Mouse (Mus musculus) lung, embryonic 14.5 days (tissue): Measurements from ENCODE around the gene Samm50. TPM values are rescaled to one million over a fixed set of nuclear protein-coding genes. Genes with fewer than 3 reads are reported as not detected.

Experiments used
- ATAC-seq: fragments of 200-750 bp; cut with Nextera tagmentation; 2 replicates; pipeline ENCODE4 v1.8.0; 2017; ENCODE audit warnings: mild to moderate bottlenecking, moderate TSS enrichment, moderate library complexity; ENCODE audit not compliant: insufficient read depth
- DNase-seq: peaks from one replicate; pipeline ENCODE4 v3.0.0-alpha.2; 2015
- H3K27ac ChIP-seq: fragments of 300-500 bp; sonication (generic); 2 replicates; pipeline ENCODE4 v1.5.1; 2014; ENCODE audit warnings: low read depth, mild to moderate bottlenecking, moderate library complexity
- H3K27me3 ChIP-seq: fragments of 300-500 bp; sonication (generic); 2 replicates; pipeline ENCODE4 v1.6.1; 2014; ENCODE audit warnings: low read length, control low read depth; ENCODE audit not compliant: insufficient read depth
- H3K36me3 ChIP-seq: fragments of 300-500 bp; sonication (generic); 2 replicates; pipeline ENCODE4 v1.6.1; 2014; ENCODE audit warnings: control low read depth; ENCODE audit not compliant: insufficient read depth
- H3K4me1 ChIP-seq: fragments of 300-500 bp; sonication (generic); 2 replicates; pipeline ENCODE4 v1.6.1; 2014; ENCODE audit warnings: antibody characterized with exemption, control low read depth; ENCODE audit not compliant: insufficient read depth
- H3K4me2 ChIP-seq: fragments of 300-500 bp; sonication (generic); 2 replicates; pipeline ENCODE4 v1.6.1; 2014; ENCODE audit warnings: mild to moderate bottlenecking
- H3K4me3 ChIP-seq: fragments of 300-500 bp; sonication (generic); 2 replicates; pipeline ENCODE4 v1.5.1; 2014; ENCODE audit warnings: low read depth, low read length
- H3K9ac ChIP-seq: fragments of 300-500 bp; sonication (generic); 2 replicates; pipeline ENCODE4 v1.6.1; 2014
- H3K9me3 ChIP-seq: fragments of 300-500 bp; sonication (generic); 2 replicates; pipeline ENCODE4 v1.6.1; 2016; ENCODE audit warnings: low read depth, low read length, control low read depth
- CTCF ChIP-seq: IDR thresholded peaks from 2 replicates; pipeline ENCODE4 v1.5.1; 2016; ENCODE audit warnings: antibody characterized with exemption, low read depth
- WGBS: fragments of 180-500 bp; shearing (Covaris S2); extraction: QIAGEN DNeasy Blood & Tissue Kit; methylation state at CpG from one replicate; pipeline ENCODE4 v1.1.7; 2014; 5-methylcytosine and 5-hydroxymethylcytosine counted together
- polyA plus RNA-seq: library from polyadenylated mRNA; unstranded; fragments of >200 nt; fragmentation: Nextera tagmentation; extraction: Ambion mirVana; gene quantifications from 2 replicates; pipeline ENCODE4 v1.2.1, GENCODE M21; 2014

Samm50 gene
- polyA plus RNA-seq, 1 experiment from 2014 or later, result 78.4 TPM

DNA sequence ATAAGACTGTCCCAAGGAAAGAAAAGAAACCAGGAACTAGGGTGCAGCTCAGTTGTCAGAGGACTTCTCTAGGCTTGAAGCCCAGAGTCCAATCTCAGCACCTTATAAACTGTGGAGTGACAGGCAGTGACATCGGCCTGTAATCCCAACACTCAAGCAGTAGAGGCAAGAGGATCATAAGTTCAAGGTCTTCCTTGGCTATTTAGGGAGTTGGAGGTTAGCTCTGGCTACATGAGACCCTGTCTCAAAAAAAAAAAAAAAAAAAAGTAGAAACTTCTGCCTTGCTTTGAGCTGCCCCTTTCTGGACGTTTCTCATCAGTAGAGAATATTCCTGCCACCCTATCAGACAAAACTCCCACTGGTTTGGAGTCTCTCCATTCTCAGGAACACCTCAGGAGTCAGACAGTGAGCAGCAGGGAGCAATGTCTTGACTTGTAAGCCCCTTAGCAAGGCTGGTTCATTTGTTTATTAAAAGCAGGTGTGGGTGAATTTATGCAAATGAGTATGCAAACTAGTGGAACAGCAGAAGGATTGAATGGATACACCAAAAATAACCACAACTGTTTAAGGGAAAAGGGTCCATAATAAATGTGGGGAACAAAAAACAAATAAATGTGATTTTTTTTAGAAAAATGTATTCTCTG is 3.0 kb upstream of the Samm50 start:
- WGBS, result 49% methylated on average over 2 of the region's 2 CpGs

DNA sequence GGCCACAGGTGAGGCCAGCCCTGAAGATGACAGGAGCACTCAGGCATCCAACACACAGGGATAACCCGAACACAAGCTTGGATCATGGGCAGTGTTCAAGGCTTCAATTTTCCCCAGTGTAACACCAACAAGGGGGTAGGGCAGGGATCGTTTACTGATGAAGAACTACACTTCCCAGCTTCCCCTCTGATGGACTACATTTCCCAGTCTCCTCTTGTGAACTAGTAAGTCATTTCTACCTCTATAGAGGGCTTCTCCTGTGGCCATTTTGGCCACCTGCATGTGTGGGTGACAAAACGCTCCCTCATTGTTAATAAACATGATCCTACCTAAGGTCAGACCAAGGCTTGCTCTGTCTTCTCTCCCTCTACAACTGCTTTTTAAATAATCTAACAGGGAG is 2.2 kb upstream of the Samm50 start:
- DNase-seq, result peak; percentile 24
- H3K4me3 ChIP-seq, result no peak overlapping the region
- H3K27me3 ChIP-seq, result no peaks in the 10 kb centered on the region
- no peak overlapping the region for H3K27ac ChIP-seq
- H3K9ac ChIP-seq, result no peak overlapping the region
- H3K36me3 ChIP-seq, result no peaks in the 10 kb centered on the region
- H3K9me3 ChIP-seq, result no peaks in the 10 kb centered on the region
- TF ChIP-seq CTCF, result no peak
- no peak for ATAC-seq
- WGBS, result 36% methylated on average over 3 of the region's 3 CpGs
- 0 out of 2 replicates have a peak, but pooled peaks cover 5% of the 10 kb centered on the region for H3K4me1 ChIP-seq
- no peak overlapping the region for H3K4me2 ChIP-seq

More for the DNA sequence above, 3.0 kb upstream of the Samm50 start:
- ATAC-seq (no peak), DNase-seq (no peak)
- no peaks in the 10 kb centered on the region for H3K36me3 ChIP-seq
- H3K4me3 ChIP-seq, result no peak overlapping the region
- H3K4me2 ChIP-seq, result no peak overlapping the region
- H3K27ac ChIP-seq, result no peak overlapping the region
- H3K4me1 ChIP-seq, result 0 out of 2 replicates have a peak, but pooled peaks cover 5% of the 10 kb centered on the region
- H3K9ac ChIP-seq, result no peak overlapping the region
- no peaks in the 10 kb centered on the region for H3K27me3 ChIP-seq
- no peak for TF ChIP-seq CTCF
- H3K9me3 ChIP-seq, result no peaks in the 10 kb centered on the region

DNA sequence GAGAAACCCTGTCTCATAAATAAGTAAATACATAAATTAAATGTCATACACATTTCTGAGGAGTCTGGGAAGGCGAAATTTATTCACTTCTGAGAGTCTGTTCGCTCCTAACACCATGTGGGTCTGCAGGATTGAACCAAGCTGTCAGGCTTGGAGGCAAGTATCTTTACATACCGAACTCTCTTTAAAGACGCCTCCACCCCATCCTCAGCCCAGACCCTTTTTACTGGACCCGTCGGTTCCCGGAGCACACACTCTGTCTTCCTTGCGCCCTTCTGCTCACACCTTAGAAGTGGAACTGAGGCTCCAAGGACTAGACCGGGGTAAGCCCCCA is 350 bp upstream of the Samm50 start:
- Histone ChIP-seq H3K4me1 (0 out of 2 replicates have a peak, but pooled peaks cover 5% of the 10 kb centered on the region), H3K27ac (peak overlapping the region; percentile 90), H3K9me3 (no peaks in the 10 kb centered on the region), H3K4me2 (peak overlapping the region; percentile 65), H3K27me3 (no peaks in the 10 kb centered on the region), H3K9ac (peak overlapping the region; percentile 89), H3K4me3 (peak overlapping the region; percentile 91), H3K36me3 (peaks cover 13% of the 10 kb centered on the region)
- TF ChIP-seq CTCF, result no peak
- ATAC-seq (no peak; the same call in 1 of the 2 replicates), DNase-seq (no peak)
- WGBS, result 3% methylated on average over 9 of the region's 9 CpGs

DNA sequence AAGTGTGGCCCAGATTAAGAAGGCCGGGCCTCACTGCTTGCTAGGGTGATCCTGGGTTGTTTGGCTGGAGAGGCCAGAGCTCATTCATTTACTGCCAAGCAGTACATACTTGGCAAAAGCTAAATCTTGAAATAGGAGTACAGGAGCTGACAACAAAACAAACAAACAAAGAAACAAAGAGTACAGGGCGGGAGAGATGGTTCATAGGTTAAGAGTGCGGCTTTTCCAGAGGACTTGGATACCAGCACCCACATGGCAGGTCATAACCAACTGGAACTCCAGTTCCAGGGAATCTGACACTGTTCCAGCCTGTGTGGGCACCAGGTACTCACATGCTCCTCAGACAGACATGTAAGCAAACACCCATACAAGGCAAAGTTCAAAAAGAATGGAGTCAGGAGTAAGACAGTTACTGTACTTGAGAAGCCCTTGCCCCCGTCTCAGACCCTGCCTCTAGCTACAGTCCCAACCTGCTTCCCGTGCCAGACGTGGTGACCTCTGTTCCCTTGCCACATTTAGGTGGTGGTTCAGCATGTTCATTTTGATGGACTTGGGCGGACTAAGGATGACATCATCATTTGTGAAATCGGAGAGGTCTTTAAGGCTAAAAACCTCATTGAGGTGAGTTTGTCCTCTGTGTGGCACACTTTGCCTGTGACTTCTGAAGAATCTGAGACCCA is 4.6 kb downstream of the Samm50 start:
- Histone ChIP-seq H3K4me3 (no peak overlapping the region), H3K36me3 (peaks cover 61% of the 10 kb centered on the region), H3K4me2 (no peak overlapping the region), H3K27me3 (no peaks in the 10 kb centered on the region), H3K4me1 (0 out of 2 replicates have a peak, but pooled peaks cover 5% of the 10 kb centered on the region), H3K9me3 (no peaks in the 10 kb centered on the region), H3K9ac (no peak overlapping the region), H3K27ac (no peak overlapping the region)
- 79% methylated on average over 8 of the region's 8 CpGs for WGBS
- no peak for TF ChIP-seq CTCF
- DNase-seq, result no peak
- ATAC-seq, result no peak

DNA sequence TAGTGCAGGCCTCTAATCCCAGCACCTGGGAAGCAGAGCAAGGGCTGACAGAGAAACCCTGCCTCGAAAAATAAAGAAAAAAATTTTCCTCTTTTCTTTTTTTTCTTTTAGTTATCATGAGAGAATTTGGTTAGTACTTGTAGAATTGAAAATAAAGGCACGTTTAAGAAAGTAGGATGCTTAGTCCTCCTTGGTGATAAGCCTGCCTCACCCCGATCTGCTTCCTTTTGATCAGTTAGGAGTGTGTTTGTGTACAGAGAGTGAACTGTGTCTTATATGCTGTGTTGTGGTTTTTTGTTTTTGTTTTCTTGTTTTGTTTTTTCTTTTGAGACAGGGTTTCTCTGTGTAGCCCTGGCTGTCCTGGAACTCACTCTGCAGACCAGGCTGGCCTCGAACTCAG is 15.3 kb downstream of the Samm50 start:
- Histone ChIP-seq H3K9ac (no peak overlapping the region), H3K4me1 (no peaks in the 10 kb centered on the region), H3K27ac (no peak overlapping the region), H3K9me3 (no peaks in the 10 kb centered on the region), H3K36me3 (peaks cover 88% of the 10 kb centered on the region), H3K4me3 (no peak overlapping the region), H3K4me2 (no peak overlapping the region), H3K27me3 (no peaks in the 10 kb centered on the region)
- ATAC-seq (no peak), DNase-seq (no peak)
- 91% methylated on average over 4 of the region's 4 CpGs for WGBS
- no peak for TF ChIP-seq CTCF

DNA sequence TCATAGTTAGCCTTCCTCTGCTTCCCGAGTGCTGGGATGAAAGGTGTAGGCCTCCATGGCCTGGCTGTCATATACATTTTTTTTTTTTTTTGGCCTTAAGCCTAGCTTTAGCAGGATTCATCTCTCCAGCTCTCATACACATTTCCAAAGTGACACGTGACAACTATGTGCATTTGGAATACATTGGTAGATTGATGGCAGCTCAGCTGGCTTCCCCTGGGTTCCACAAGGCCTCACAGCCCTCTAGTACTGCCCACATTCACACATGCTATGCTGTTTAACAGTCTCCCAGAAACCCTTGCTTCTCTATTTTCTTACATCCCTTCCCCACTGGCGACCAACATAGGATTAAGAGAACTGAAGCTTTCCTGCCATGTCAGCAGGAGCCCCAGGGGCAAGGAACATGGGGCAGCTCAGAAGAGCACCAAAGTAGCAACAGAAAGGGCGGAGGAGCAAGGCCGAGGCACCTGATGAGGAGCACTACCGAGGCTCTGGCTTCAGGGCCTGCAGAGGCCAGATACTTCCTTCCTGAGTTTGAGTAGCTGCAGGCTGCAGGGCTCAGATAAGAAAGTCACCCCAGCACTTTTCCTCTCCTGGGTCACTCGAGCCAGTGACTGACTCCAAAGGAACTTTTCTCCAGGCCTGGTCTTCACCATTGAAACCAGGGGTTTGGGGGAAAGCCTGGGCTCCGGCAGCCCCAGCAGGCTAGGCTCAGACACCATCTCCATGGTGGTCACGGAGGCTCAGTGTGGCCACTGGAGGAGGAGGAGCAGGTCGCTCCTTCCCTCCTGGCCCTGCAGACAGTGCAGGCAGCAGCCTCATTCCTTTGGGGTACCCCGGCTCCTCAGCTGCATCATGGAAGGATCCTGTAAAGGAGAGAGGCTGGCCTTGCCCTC is 17.7 kb downstream of the Samm50 start:
- ATAC-seq (no peak; the same call in 1 of the 2 replicates), DNase-seq (peak; percentile 21)
- Histone ChIP-seq H3K4me2 (no peak overlapping the region), H3K9me3 (no peaks in the 10 kb centered on the region), H3K27me3 (no peaks in the 10 kb centered on the region), H3K9ac (no peak overlapping the region; the same call in 1 of the 2 replicates), H3K36me3 (peaks cover 79% of the 10 kb centered on the region), H3K4me3 (no peak overlapping the region), H3K27ac (peak overlapping the region; percentile 63), H3K4me1 (no peaks in the 10 kb centered on the region)
- WGBS, result 69% methylated on average over 11 of the region's 11 CpGs
- no peak for TF ChIP-seq CTCF

DNA sequence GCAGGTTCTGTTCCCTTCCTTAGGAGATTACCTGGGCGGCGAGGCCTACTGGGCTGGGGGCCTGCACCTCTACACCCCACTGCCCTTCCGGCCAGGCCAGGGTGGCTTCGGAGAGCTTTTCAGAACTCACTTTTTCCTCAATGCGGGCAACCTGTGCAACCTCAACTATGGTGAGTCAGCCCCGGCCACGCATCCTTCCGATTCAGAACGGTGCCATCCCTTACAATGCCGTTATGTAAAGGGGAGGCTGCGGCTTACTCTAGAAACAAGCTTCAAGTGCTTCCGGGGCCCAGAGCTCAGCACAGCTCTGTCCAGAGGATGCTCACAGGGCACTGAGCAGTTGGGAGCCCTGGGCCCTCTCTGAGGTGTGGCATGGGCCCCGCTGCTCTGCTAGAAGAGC is 18.4 kb downstream of the Samm50 start:
- DNase-seq (no peak), ATAC-seq (no peak)
- Histone ChIP-seq H3K27me3 (no peaks in the 10 kb centered on the region), H3K9me3 (no peaks in the 10 kb centered on the region), H3K4me2 (no peak overlapping the region), H3K4me1 (no peaks in the 10 kb centered on the region), H3K36me3 (peaks cover 77% of the 10 kb centered on the region), H3K9ac (no peak overlapping the region; the same call in 1 of the 2 replicates), H3K4me3 (no peak overlapping the region), H3K27ac (no peak overlapping the region)
- TF ChIP-seq CTCF, result no peak
- WGBS, result 97% methylated on average over 13 of the region's 13 CpGs
